Mouse (Mus musculus) ES-E14 (cell line): ENCODE measurements around the gene Flrt1.

Source experiments
- CHD2 ChIP-seq: IDR thresholded peaks from 2 replicates; pipeline ENCODE4 v1.6.1; 2014; ENCODE audit warnings: mild to moderate bottlenecking, low read depth, low read length, inconsistent platforms
- HCFC1 ChIP-seq: IDR thresholded peaks from 2 replicates; pipeline ENCODE4 v1.6.1; 2012; ENCODE audit warnings: low read length, inconsistent platforms, borderline replicate concordance; ENCODE audit not compliant: insufficient read depth
- ZC3H11A ChIP-seq: IDR thresholded peaks from 2 replicates; pipeline ENCODE4 v1.6.1; 2012; ENCODE audit warnings: low read depth, mild to moderate bottlenecking, inconsistent platforms, low read length, borderline replicate concordance
- ZNF384 ChIP-seq: IDR thresholded peaks from 2 replicates; pipeline ENCODE4 v1.6.1; 2012; ENCODE audit warnings: low read depth, low read length, inconsistent platforms

DNA sequence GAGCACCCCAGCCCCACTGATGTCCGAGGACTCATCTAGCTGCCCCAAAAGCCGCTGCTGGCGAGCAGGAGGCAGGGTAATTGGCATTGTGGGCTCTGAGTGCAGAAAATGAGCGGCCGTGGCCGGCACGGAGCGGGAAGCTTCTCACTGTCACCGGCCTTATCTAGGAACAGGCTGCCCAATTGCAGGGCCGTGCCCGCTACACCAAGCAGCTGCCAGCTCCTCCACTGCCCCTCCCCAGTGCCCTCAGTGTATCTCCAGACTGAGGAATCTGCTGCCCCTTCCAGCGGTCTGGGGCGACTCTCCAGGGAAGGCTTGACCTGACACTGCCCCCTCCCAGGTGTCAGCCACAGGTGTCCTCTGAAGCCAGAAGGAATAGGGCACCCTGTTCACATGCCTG, 40.8 kb upstream of the Flrt1 start:
- no peak for TF ChIP-seq HCFC1
- no peak for TF ChIP-seq ZC3H11A
- no peak for TF ChIP-seq CHD2
- no peak for TF ChIP-seq ZNF384
